Mouse (Mus musculus): ENCODE results near the gene Armc7.

- TF ChIP-seq POLR2A (IDR thresholded peaks at IDR 0.05; ENCODE audit: borderline replicate concordance, insufficient read depth, low read length) (no peak), CTCF (IDR thresholded peaks at IDR 0.05; ENCODE audit: borderline replicate concordance, insufficient read depth, low read depth, low read length) (no peak)
These were observed 61.5 kb downstream of the Armc7 start for GRCm38 (mm10) chr11:115536856-115537568.

Measured in cerebellum, adult 2 months (tissue).